Mouse (Mus musculus) heart, adult 18-20 months (tissue): ENCODE results near the gene 1700001L19Rik. TPM values are rescaled to one million over a fixed set of nuclear protein-coding genes. Genes with fewer than 3 reads are reported as not detected.
"Not testable (repeated sequence)": the region's sequence is repeated elsewhere in the genome, so short reads cannot be mapped to it uniquely, and the experiment has no call there.

ENCODE experiments used
- DNase-seq, 2 experiments: peaks; one replicate each; pipeline ENCODE4 v3.0.0; 2021 to 2022; ENCODE audit warnings: mixed read lengths in 1 of 2
- long read RNA-seq, 2 experiments: library from polyadenylated mRNA; stranded (forward); transcript quantifications; one replicate each; pipeline ENCODE4 v2.0.0; 2021
- total RNA-seq, 2 experiments: library from RNA; stranded (reverse); gene quantifications; 2 replicates each; pipeline ENCODE4 v1.2.3; 2021

1700001L19Rik gene
- not detected for total RNA-seq
- long read RNA-seq, experiment 1: 0 reads
- long read RNA-seq, experiment 2: 0 reads

DNA sequence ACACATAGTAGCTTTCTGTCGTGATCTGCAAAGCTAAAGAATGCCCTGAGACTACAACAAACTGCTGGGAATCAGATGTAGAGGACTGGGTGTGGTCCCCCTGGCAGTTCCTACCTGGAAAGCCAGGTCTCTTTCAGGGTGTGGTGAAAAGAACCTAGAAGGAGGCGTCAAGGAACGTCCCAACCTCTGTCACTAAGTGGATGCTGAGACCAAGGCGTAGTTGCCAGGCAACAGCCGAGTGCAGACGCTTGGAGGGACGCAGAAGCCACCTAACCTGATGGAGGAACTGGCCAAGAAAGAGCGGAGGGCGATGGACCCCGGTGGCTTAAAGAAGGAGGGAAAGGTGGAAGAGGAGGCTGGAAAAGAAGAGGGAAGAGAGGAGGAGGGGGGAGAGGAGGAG, at the start of gene 1700001L19Rik:
1700001L19Rik (plus strand) TSS at position 223 of the 400 bp plus-strand sequence.
- DNase-seq: no peak

DNA sequence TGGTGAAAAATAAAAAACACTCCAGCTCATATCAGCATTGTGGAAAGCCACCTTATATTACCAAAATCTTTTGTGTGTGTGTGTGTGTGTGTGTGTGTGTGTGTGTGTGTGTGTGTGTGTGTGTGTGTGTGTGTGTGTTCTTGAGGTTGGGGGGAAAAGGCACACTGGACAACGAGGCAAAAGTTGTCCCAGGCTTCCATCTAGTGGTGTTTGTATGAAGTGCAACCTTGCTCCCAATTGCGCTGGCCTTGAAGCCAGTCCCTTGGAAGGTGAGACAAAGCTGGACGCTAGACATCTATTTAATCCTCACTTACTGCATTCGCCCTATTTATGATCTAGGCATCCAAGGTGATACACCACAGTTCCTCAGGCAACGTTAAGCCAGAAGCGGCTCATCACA, 43.8 kb upstream of the 1700001L19Rik start:
- DNase-seq: not testable (repeated sequence)

DNA sequence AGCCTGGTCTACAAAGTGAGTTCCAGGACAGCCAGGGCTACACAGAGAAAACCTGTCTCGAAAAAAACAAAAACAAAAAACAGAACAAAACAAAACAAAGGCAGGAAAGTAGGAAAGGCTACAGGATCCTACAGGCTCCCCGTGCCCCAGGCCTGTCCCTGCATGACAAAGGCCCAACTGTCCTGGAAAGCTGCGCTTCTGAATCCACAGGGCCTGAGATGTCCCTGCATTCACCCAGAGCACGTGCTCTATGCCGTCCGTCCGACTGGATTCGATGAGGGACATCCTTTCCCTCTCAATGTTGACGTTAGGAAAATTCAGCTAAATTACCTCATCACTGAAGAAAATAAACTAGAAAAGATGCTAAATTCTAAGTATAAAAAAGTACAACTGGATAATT, 29.1 kb upstream of the 1700001L19Rik start:
- DNase-seq: no peak

GRCm38 (mm10) chr13:68568548-68568947, 28.7 kb upstream of the 1700001L19Rik start:
- no peak for DNase-seq

GRCm38 (mm10) chr13:68569589-68570336, 27.5 kb upstream of the 1700001L19Rik start:
- DNase-seq: peak; percentile 30 to 73

- peak; percentile 48 to 66 for DNase-seq
Measured at GRCm38 (mm10) chr13:68572247-68572646, 25.0 kb upstream of the 1700001L19Rik start.

- DNase-seq: no peak
Measured at GRCm38 (mm10) chr13:68572966-68573913, 24.0 kb upstream of the 1700001L19Rik start.

DNA sequence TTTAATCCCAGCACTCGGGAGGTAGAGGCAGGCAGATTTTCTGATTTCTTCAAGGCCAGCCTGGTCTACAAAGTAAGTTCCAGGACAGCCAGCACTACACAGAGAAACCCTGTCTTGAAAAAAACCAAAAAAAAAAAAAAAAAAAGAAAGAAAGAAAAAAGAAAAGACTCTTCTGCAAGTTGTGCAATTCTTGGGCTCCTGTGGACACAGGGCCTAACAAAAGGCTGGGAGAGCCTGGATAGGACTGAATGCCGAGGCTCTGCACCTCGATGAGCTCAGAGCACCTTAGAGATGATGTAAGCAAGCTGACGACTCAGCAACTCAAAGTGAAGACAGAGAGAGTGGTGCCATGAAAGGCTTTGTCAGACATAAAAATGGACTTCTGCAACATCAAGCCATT, 22.8 kb upstream of the 1700001L19Rik start:
- DNase-seq: no peak

GRCm38 (mm10) chr13:68577945-68578344, 19.3 kb upstream of the 1700001L19Rik start:
- peak; percentile 36 to 54 for DNase-seq

- no peak for DNase-seq
Measured at GRCm38 (mm10) chr13:68581086-68581740, 16.0 kb upstream of the 1700001L19Rik start.

DNA sequence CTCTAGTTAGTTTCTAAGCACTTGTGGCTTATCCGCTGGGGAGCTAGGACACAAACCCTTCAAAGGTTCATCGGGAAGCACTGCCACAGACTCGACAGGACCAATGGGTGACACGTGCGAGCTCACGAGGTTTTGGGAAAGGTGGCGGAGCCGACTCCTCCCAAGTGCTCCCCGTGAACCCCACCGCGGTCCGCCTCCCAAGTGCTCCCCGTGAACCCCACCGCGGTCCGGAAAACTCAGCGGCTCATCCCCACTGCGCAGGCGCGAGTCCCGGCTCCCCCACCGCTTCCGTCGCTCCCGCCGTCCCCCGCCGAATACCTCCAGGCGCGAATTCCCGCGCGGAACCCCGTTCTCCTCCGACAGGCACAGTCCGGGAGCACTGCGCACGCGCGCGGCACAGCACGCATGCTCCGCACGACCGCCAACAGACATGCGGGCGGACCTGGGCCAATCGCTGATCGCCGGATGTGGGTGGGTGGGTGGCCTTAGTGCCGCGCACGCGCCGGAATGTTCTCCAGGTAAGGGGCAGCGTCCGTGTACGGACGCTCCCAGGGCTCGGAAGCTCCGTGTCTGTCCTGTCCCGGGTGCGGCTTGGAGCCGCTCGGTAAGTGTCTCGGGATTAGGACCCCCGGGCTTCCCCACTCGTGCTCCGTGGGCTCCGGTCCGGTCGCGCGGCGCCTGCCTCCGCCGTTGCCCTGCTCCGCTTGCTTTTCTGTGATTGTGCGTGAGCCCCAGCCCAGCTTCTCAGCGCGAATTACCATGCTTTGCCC, 15.3 kb upstream of the 1700001L19Rik start, which contains the start of the genes Mtrr and Fastkd3:
Mtrr (minus strand) TSS at position 403 of the 770 bp plus-strand sequence.
Fastkd3 (plus strand) TSS at position 488 of the 770 bp plus-strand sequence.
- DNase-seq: peak; percentile 97 to 98

DNA sequence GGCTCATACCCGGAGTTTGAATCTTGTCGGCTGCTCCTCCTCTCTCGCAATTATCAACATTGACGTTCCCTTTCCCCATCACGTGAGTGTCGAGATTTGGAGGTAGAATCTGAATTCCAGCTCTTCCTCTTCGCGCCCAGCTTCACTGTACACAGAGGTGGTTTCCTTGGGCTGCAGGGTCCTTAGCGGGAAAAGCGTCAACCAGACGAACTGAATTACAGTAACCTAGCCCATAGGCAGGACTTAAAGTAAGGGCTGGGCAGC, 14.8 kb upstream of the 1700001L19Rik start:
- DNase-seq: no peak

DNA sequence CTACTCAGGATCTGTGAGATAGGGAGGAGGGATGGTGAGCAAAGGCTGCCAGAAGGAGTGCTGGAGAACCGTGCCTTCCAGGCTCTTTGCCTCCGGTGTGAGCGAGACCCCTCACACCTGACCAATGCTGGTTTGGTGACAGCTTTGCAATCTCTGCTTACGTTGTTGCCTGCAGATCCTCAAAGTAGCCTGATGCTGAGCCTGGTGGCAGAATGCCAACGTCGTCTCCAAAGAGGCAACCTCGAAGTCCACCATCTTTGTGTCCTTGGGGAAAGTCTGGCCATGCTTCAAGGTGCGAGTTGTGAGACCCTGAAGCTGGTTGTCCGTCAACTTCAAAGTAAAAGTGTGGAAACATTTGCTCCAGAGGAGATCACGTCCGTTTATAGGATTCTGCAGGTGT, 13.3 kb upstream of the 1700001L19Rik start:
- no peak for DNase-seq

GRCm38 (mm10) chr13:68585441-68585840, 11.8 kb upstream of the 1700001L19Rik start:
- no peak for DNase-seq

DNA sequence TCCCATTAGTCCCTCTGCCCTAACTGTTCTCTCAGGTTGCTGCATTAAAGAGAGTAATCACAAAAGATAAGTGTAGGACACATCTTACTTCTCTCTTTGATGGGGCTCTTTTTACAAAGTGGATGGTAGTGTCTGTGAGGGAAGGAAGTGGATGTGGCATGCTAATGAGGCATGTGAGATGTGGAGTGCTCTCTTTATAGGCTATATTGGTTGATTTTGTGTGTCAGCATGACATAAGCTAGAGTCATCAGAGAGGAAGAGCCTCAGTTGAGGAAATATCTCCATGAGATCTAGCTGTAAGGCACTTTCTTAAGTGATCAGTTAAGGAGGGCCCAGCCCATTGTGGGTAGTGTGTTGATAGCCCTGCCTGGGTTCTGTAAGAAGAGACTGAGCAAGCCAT, 8.9 kb upstream of the 1700001L19Rik start:
- no peak for DNase-seq

DNA sequence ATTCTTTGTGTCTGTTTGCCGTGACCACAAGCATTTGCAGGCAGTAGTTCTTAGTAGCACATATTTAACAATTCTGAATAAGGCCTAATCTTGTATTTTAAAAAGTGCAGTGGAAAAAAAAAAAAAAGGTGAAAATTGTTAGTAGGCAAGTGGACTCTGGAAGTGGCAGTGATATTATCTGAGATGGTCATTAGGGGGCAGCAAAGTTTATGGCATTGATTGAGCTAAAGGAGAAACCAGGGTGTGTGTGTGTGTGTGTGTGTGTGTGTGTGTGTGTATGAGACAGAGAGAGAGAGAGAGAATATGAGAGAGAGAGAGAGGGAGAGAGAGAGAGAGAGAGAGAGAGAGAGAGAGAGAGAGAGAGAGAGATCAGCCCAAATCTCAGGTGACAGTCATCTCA, 3.4 kb upstream of the 1700001L19Rik start:
- peak in 1 of 2 experiments; percentile 21 for DNase-seq

DNA sequence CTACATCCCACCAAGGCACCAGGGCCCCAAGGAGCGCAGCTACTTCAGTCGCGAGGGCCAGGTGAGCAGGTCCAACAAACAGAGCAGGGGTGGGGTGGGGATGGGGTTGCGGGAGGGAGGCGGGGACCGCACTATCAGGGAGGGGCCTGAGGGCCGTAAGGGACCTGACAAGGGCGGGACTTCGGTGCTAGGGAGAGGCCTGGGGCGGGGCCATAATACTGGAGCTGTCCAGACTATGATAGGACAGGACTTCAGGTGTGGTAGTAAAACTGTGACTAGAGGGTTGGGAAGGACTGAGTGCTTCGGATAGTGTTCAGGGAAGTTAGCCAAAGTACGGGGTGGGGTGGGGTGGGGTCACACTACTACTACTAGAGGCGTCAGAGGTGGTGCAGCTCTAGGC, 446 bp downstream of the 1700001L19Rik start:
- DNase-seq: no peak

DNA sequence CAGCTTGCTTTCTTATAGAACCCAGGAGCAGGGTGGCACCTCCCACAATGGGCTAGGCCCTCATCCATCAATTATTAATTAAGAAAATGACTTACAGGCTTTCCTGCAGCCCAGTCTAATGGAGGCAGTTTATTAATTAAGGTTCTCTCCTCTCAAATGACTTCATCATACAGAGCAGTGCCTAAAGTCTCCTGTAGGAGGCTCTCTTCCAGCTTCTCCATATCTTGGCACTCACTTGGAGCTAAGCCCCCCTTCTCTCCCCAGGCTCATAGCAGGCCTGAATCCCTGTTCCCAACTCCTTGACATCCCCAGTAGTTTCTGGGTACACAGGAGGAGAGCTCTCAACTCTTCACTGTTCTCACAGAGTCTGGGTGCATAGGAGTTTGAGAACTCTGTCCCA, 1.7 kb downstream of the 1700001L19Rik start:
- DNase-seq: no peak

DNA sequence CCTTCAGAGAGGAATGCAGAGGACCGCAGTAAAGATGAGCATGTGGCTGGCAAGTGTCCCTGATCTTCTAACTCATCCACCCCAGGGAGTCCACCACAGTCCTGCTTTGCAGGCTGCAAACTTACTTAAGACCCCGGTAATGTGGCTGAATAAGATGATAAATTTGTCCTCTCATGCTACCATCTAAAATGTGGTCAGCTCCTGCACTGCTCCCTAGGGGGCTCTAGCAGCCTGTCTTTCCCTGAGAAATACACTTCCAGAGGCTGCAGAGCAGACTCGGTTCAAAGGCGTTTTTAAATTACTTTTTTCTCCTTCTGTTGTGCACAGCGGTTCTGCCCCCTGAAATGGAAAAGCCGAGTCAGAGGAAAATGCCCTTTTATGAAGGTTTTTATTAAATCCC, 4.0 kb downstream of the 1700001L19Rik start:
- no peak for DNase-seq

DNA sequence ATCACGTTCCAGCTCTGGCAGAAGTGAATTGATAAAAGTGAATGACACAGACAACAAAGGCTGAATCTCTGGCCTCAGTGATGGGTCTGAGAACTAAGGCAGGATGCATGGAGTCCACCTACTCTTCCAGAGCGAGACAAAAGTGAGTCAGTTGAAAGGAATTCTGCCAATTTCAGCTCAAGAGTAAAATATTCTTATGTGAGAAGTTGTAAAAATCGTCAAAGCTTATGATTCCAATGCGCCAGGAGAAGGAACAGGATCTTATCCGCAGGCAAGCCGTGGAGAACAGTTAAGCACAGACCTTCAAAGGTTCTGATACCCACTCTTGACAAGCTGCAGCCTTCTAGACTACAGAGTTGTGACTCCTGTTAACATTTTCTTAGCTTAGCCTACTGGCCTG, 5.9 kb downstream of the 1700001L19Rik start:
- DNase-seq: no peak

DNA sequence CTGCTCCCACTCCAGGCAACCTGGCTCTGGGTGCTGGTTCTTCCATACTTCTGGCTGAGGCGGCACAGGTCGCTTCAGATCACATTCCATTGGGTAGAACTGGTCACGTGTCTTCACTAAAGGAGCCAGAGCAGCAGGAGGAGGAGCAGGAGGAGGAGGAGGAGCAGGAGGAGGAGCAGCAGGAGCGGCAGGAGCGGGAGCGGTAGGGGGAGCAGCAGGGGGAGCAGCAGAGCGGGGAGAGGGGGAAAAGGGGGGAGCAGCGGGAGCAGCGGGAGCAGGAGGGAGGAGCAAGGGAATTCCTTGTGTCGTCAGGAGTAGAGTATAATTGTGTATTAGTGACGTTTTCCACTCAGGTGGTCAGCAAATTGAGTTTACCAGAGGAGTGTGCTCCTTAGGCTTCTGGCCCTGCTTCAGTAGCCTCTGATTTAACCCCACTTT, 8.5 kb downstream of the 1700001L19Rik start:
- DNase-seq: peak; percentile 42 to 53
